ENCODE assay signal across 13 mouse cellular contexts in genomic region chr17:80221890-80222628, GRCm38 (mm10). TPM values are rescaled to one million over a fixed set of nuclear protein-coding genes. Genes with fewer than 3 reads are reported as not detected.
DNase-seq lines count a peak whose midpoint lies in the region; ATAC-seq and TF ChIP-seq lines count a peak whose summit lies in the region.
"Had no signal": no experiment of that assay in that cellular context is flagged by ENCODE, and none has a peak within 500 bp of the region (broad histone marks: within the 10 kb centered on the region; RNA-seq: fewer than 3 reads in every experiment).

No protein-coding gene starts in this region.

- no peaks in the 10 kb centered on the region for H3K9me3 ChIP-seq in kidney, embryonic 16.5 days (ENCODE audit: low read length)
- H3K9me3 ChIP-seq: embryonic facial prominence, embryonic 10.5 days; neural tube, embryonic 15.5 days; stomach, embryonic 15.5 days had no signal

- H3K9ac ChIP-seq in kidney, embryonic 16.5 days (replicated peaks; ENCODE audit: low read length), result no peak overlapping the region
- H3K9ac ChIP-seq: neural tube, embryonic 15.5 days; stomach, embryonic 15.5 days had no signal

- DNase-seq in kidney, adult 2 months, result peak; percentile 32
- DNase-seq in CD4-positive, CD25-positive, alpha-beta regulatory T cell, adult 2 months (ENCODE audit: low read depth, low spot score), result peak; percentile 76
- peak; percentile 38 for DNase-seq in ZHBTc4 (ENCODE audit: low read depth, low spot score)
- DNase-seq in cerebellum, adult 2 months, result no peak
- DNase-seq in embryo, embryonic 9.5 days (ENCODE audit: extremely low spot score), result no peak
- DNase-seq in gastrocnemius, postnatal 4 days (ENCODE audit: low spot score in 2 of 2), result no peak
- DNase-seq: gastrocnemius, postnatal 36 days had no signal

- no peak overlapping the region for H3K4me2 ChIP-seq in kidney, embryonic 16.5 days (replicated peaks; ENCODE audit: low read depth, low read length)
- H3K4me2 ChIP-seq: neural tube, embryonic 15.5 days; stomach, embryonic 15.5 days had no signal

- H3K36me3 ChIP-seq in kidney, adult 2 months (ENCODE audit: control insufficient read depth, insufficient read depth, low read length), result no peaks in the 10 kb centered on the region
- no peaks in the 10 kb centered on the region for H3K36me3 ChIP-seq in kidney, embryonic 16.5 days (ENCODE audit: insufficient read depth, low read length)
- H3K36me3 ChIP-seq: neural tube, embryonic 15.5 days; stomach, embryonic 15.5 days had no signal

- TF ChIP-seq CTCF in kidney, adult 2 months (conservative IDR thresholded peaks at IDR 0.05; ENCODE audit: insufficient read depth, insufficient read length, low read depth, low read length), result peak; percentile 34; the same call in 1 of the 2 replicates
- TF ChIP-seq CTCF in cerebellum, adult 2 months (IDR thresholded peaks at IDR 0.05; ENCODE audit: borderline replicate concordance, insufficient read depth, low read depth, low read length), result no peak

- ATAC-seq in kidney, embryonic 16.5 days (ENCODE audit: low FRiP score, low TSS enrichment), result no peak
- ATAC-seq in megakaryocyte-erythroid progenitor cell, adult 5-6 weeks (replicated peaks; ENCODE audit: low FRiP score, low TSS enrichment, poor library complexity, severe bottlenecking), result peak; percentile 53
- ATAC-seq: intestine, embryonic 16.5 days had no signal

- H3K27ac ChIP-seq in kidney, adult 2 months (ENCODE audit: insufficient read depth, low read depth, low read length), result no peak overlapping the region
- H3K27ac ChIP-seq in kidney, embryonic 16.5 days (ENCODE audit: low read length), result no peak overlapping the region
- H3K27ac ChIP-seq in cerebellum, adult 2 months (ENCODE audit: insufficient read depth, low read length), result no peak overlapping the region
- H3K27ac ChIP-seq: embryonic facial prominence, embryonic 10.5 days; neural tube, embryonic 15.5 days; stomach, embryonic 15.5 days had no signal

- H3K4me3 ChIP-seq in kidney, adult 2 months (ENCODE audit: insufficient read depth, low read depth, low read length), result no peak overlapping the region
- H3K4me3 ChIP-seq in kidney, embryonic 16.5 days (ENCODE audit: low read length), result no peak overlapping the region
- H3K4me3 ChIP-seq in cerebellum, adult 2 months (replicated peaks; ENCODE audit: insufficient read depth, low read depth, low read length), result no peak overlapping the region
- H3K4me3 ChIP-seq: embryonic facial prominence, embryonic 10.5 days; neural tube, embryonic 15.5 days; stomach, embryonic 15.5 days had no signal

- WGBS in kidney, adult 2 months, result 36% methylated on average over 3 of the region's 3 CpGs
- 57% methylated on average over 3 of the region's 3 CpGs for WGBS in kidney, embryonic 16.5 days
- 58% methylated on average over 3 of the region's 3 CpGs for WGBS in cerebellum, adult 2 months

- no peak for TF ChIP-seq POLR2A in kidney, adult 2 months (IDR thresholded peaks at IDR 0.05; ENCODE audit: low read depth, low read length)
- TF ChIP-seq POLR2A in cerebellum, adult 2 months (IDR thresholded peaks at IDR 0.05; ENCODE audit: borderline replicate concordance, insufficient read depth, low read length), result no peak

- peaks cover 2% of the 10 kb centered on the region; the same call in 1 of the 2 replicates for H3K4me1 ChIP-seq in kidney, adult 2 months (ENCODE audit: control insufficient read depth, insufficient read depth, low read length)
- peaks cover 4% of the 10 kb centered on the region; the same call in 1 of the 2 replicates for H3K4me1 ChIP-seq in kidney, embryonic 16.5 days (ENCODE audit: insufficient read depth, low read length)
- no peaks in the 10 kb centered on the region for H3K4me1 ChIP-seq in cerebellum, adult 2 months (ENCODE audit: control insufficient read depth, insufficient read depth, low read length)

- H3K27me3 ChIP-seq in kidney, adult 2 months (replicated peaks; ENCODE audit: control insufficient read depth, insufficient read depth, low read length), result no peaks in the 10 kb centered on the region
- no peaks in the 10 kb centered on the region for H3K27me3 ChIP-seq in kidney, embryonic 16.5 days (ENCODE audit: insufficient read depth, low read length)
- no peaks in the 10 kb centered on the region for H3K27me3 ChIP-seq in cerebellum, adult 2 months (ENCODE audit: control insufficient read depth, insufficient read depth, low read length)
- H3K27me3 ChIP-seq: neural tube, embryonic 15.5 days; stomach, embryonic 15.5 days had no signal

RNA-seq across cellular contexts. Expression of gene Gemin6, which starts 2.2 kb away (rescaled TPM):
- 2.5 and 2.9 TPM in 2 replicates for polyA plus RNA-seq in kidney, adult 2 months (2012; rRNA removed)
- polyA plus RNA-seq in kidney, embryonic 16.5 days (2015; fragmentation: Nextera tagmentation; extraction: Ambion mirVana), result 40.9 and 45.1 TPM in 2 replicates
- total RNA-seq in megakaryocyte-erythroid progenitor cell, adult 5-6 weeks (2014; fragmentation: Nextera tagmentation), result 38.8 and 45.0 TPM in 2 replicates
- 40.4 and 46.7 TPM in 2 replicates for total RNA-seq in megakaryocyte-erythroid progenitor cell, adult 5-6 weeks (2017)
- polyA plus RNA-seq in cerebellum, adult 2 months (2012; rRNA removed), result 6.0 and 6.1 TPM in 2 replicates
- total RNA-seq in gastrocnemius, postnatal 4 days (2021), result 1 to 10 TPM; 6.4 to 6.7 TPM

RNA-seq across cellular contexts. Expression of gene Ttc39d, which starts 14.8 kb away (rescaled TPM):
- polyA plus RNA-seq in kidney, adult 2 months (2012; rRNA removed), result 0.04 and 0.05 TPM in 2 replicates
- not detected in 2 replicates for polyA plus RNA-seq in kidney, embryonic 16.5 days (2015; fragmentation: Nextera tagmentation; extraction: Ambion mirVana)
- total RNA-seq in megakaryocyte-erythroid progenitor cell, adult 5-6 weeks (2014; fragmentation: Nextera tagmentation), result not detected in 2 replicates
- not detected in 2 replicates for total RNA-seq in megakaryocyte-erythroid progenitor cell, adult 5-6 weeks (2017)
- polyA plus RNA-seq in cerebellum, adult 2 months (2012; rRNA removed), result 0.05 and 0.13 TPM in 2 replicates
- total RNA-seq in gastrocnemius, postnatal 4 days (2021), result under 1 TPM in 1 of 2 experiments, not detected in 1; 0.10 TPM
- total RNA-seq: gastrocnemius, postnatal 36 days had no signal
- polyA plus RNA-seq: intestine, embryonic 16.5 days had no signal

RNA-seq across cellular contexts. Expression of gene Srsf7, which starts 15.0 kb away (rescaled TPM):
- 26.5 and 34.3 TPM in 2 replicates for polyA plus RNA-seq in kidney, adult 2 months (2012; rRNA removed)
- polyA plus RNA-seq in kidney, embryonic 16.5 days (2015; fragmentation: Nextera tagmentation; extraction: Ambion mirVana), result 618 and 645 TPM in 2 replicates
- 419 and 654 TPM in 2 replicates for total RNA-seq in megakaryocyte-erythroid progenitor cell, adult 5-6 weeks (2014; fragmentation: Nextera tagmentation)
- total RNA-seq in megakaryocyte-erythroid progenitor cell, adult 5-6 weeks (2017), result 578 and 655 TPM in 2 replicates
- polyA plus RNA-seq in cerebellum, adult 2 months (2012; rRNA removed), result 124 and 136 TPM in 2 replicates
- 10 to 100 TPM; 79.7 to 87.1 TPM for total RNA-seq in gastrocnemius, postnatal 4 days (2021)

Comparison
In these comparisons a context has a peak if more than half of its experiments do, and no peak if none do; other contexts are left out.
1. DNase-seq: peak in kidney, adult 2 months (single experiment), CD4-positive, CD25-positive, alpha-beta regulatory T cell, adult 2 months (single experiment) and ZHBTc4 (single experiment); none in cerebellum, adult 2 months (0 of 2), embryo, embryonic 9.5 days (single experiment) and gastrocnemius, postnatal 4 days (0 of 2).